Mouse (Mus musculus) adrenal gland, adult 18-20 months (tissue): Measurements from ENCODE around the gene Gcnt2. TPM values are rescaled to one million over a fixed set of nuclear protein-coding genes. Genes with fewer than 3 reads are reported as not detected.
"Not testable (repeated sequence)": the region's sequence is repeated elsewhere in the genome, so short reads cannot be mapped to it uniquely, and the experiment has no call there.

Experiments used
- DNase-seq, 2 experiments: peaks; one replicate each; pipeline ENCODE4 v3.0.0; 2021 to 2022; ENCODE audit warnings: low spot score in 2 of 2
- total RNA-seq, 2 experiments: library from RNA; stranded (reverse); gene quantifications; 1 replicate in 1 of 2; 2 replicates in 1 of 2; pipeline ENCODE4 v1.2.3; 2021

The Gcnt2 gene
- total RNA-seq, 2 experiments from 2014 or later, result 5.8 to 9.1 TPM

DNA sequence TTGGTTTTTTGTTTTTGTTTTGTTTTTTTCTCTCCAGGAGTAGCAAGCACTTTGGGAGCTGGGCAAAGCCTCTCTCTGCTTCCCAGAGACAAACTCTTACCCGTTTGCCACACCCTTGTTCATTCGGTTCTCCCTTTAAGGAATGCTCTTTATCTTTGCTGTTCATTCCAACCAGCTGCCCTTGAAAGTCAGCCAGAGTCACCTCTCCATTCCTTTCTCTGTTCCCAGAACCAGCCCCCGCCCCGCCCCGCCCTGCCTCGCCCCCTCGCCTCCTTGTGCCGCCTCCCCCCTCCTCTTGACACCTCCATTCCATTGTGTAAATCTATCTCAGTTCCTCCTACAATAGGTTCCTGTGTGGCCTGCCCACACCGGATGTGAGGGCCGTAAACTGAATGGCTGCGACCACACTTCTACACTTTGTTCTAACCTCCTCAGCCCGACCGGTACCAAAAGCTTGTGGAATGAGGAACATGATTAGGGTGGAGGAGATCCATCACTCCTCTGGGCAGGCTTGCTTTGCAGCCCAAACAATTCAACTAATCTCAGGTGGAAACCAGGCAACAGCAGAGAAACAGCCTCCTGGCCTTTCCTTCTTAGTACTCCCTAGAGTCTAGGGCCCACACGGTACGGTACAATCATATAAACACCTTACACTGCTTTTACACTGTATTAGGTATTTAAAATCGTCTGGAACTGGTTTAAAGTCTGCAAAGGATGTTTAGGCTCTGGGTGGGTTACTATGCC lies 9.5 kb downstream of the Gcnt2 start:
- DNase-seq, result no peak

GRCm38 (mm10) chr13:40874021-40874420 lies 14.5 kb downstream of the Gcnt2 start:
- DNase-seq, result no peak

GRCm38 (mm10) chr13:40875415-40875814 lies 15.9 kb downstream of the Gcnt2 start:
- DNase-seq, result no peak

- no peak for DNase-seq
Observed at GRCm38 (mm10) chr13:40877589-40877988, 18.0 kb downstream of the Gcnt2 start.

- DNase-seq, result no peak
Observed at GRCm38 (mm10) chr13:40880557-40880956, 21.0 kb downstream of the Gcnt2 start.

GRCm38 (mm10) chr13:40882606-40883005 lies 23.1 kb downstream of the Gcnt2 start:
- no peak for DNase-seq

DNA sequence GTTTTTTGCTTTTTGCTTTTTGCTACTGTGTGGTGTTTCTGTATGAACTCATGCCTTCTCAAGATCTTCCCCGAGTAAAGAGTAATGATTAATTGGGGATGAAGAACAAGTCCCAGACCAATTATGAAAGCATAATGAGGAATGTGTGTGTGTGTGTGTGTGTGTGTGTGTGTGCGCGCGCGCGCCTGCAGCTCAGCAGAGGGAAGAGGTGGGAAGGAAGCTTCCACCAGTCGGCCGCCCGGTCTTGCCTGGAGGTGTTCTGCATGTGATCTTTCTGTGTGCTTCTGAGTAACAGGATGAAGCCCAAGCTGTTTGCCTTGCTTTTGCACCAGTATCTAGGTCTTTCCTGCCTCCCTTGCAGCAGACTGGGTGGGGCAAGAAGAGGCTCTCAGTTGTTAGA lies 24.3 kb downstream of the Gcnt2 start:
- DNase-seq, result no peak

- DNase-seq, result no peak
Observed at GRCm38 (mm10) chr13:40884878-40885277, 25.3 kb downstream of the Gcnt2 start.

DNA sequence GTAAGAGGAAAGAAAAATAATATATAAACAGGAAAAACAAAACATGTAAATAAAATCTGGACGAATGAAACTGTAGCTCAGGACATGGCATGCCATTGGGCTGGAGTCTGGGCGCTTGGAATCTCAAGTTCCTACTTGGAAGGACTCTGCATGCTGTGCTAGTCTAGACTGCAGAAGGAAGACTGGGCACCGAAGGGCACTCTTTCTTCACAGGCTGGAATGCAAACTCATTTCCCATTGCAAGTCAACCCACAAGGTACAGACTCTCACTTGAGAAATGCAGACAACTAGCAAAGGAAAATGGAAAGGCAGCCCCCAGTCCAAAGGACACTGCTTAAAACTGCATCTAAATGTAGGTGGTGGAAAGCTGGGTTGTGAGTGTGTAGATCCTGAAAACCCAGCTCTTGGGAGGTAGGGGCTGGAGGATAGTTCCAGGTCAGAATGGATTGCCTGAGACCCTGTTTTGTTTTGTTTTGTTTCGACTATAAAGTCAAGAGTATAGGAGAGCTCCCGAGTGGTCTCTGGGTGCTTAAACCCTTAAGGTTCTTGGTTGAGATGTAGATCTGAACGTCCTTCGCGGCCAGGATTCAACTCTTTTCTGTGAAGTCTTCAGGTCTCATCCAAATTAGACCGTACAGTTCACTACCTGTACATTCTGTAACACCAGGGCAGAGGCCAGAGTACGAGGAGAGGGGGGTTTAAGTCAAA lies 26.5 kb downstream of the Gcnt2 start:
- no peak for DNase-seq

DNA sequence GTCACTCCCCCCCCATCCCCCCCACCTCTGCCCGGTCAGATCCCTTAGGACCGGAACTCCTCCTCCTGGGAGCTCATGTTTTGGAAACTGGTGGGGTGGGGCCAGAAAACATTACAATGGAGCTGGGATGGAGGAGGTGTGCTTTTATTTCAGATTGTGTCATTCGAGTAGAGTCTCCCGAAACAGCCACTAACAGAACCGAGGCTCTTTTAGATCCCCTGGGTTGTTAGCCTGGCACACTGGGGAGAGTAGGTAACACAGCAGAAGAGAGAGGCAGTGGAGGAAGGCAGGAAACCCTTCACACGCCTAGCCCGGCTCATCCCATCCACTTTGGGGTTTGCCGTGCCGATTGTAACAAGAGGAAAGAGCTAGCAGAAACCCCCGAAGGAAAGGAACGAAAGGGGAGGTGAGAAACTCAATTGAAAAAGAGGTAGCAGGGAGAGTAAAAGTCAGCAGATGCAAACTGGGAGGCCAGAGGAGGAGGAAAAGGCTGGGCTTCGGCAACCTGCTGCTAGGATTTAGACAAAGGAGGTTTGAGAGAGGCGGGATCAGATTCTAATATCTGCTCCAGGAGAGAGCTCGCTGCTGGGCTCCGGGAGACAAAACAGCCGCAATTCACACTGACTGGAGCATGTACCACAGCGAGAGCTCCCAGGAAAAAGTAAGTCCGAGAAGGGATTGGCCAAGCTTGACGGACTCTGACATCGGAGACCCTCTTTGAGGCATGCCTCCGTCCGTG lies 27.3 kb downstream of the Gcnt2 start:
- DNase-seq, result no peak

DNA sequence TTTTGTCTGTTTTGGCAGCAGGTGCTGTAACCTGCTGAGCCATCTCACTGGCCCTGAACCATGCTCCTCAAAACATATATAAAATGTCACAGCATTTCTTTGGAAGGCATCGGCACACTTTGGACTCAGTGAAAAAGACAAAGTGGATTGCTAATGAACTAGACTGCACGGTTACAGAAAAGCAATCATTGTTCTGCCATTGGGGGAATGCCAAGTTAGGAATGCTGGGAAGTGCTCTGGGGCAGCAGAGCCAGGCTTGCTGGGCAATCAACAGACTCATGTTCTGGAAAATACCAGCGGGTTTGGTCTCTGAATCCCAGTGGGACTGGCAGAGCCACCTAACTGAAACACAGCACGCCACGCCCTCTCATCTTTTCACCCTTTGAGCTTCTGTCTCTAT lies 31.0 kb downstream of the Gcnt2 start:
- DNase-seq, result no peak

GRCm38 (mm10) chr13:40891369-40891768 lies 31.8 kb downstream of the Gcnt2 start:
- DNase-seq, result not testable (repeated sequence)

GRCm38 (mm10) chr13:40892043-40892442 lies 32.5 kb downstream of the Gcnt2 start:
- DNase-seq, result no peak

DNA sequence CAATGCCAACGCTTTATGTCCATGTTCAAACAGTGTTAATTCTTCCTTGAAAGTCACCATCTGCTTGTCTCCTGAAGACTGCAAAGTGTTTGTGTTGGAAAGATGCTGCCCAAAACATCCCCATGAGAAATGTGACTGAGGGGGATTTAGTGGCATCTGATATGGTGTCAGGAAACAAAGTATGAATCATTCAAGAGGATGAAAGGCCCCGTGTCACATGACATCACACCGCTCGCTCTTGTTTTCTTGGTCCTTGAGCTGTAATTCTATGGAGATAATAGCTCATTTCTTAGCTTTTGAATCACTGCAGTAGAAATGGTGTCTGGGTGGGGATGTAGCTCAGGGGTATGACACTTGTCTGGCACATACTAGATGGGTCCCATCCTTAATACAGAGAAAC lies 33.0 kb downstream of the Gcnt2 start:
- DNase-seq, result no peak

DNA sequence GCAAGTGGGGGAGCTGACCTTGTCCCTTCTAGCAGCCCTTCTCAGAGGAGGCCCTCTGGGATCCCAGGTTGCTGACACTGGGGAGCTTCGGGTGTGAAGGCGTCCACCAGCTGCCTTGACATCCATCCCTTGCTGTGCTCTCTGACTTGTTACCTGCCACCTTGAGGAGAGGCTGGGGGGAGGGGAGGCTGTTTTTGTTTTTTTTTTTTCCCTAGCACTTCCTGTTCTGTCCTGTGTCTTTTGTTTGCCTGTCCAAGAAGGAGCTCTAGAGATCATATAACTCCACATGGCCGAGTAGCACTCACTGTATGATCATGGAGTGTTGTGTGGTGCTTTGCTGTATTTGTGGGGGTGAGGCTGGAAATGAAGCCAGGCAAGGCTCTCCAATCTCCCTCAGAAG lies 34.0 kb downstream of the Gcnt2 start:
- DNase-seq, result no peak

- not testable (repeated sequence) for DNase-seq
Observed at GRCm38 (mm10) chr13:40898049-40898690, 38.6 kb downstream of the Gcnt2 start.

- no peak for DNase-seq
Observed at GRCm38 (mm10) chr13:40898698-40899097, 39.1 kb downstream of the Gcnt2 start.

- DNase-seq, result no peak
Observed at GRCm38 (mm10) chr13:40899349-40899993, 39.9 kb downstream of the Gcnt2 start.

DNA sequence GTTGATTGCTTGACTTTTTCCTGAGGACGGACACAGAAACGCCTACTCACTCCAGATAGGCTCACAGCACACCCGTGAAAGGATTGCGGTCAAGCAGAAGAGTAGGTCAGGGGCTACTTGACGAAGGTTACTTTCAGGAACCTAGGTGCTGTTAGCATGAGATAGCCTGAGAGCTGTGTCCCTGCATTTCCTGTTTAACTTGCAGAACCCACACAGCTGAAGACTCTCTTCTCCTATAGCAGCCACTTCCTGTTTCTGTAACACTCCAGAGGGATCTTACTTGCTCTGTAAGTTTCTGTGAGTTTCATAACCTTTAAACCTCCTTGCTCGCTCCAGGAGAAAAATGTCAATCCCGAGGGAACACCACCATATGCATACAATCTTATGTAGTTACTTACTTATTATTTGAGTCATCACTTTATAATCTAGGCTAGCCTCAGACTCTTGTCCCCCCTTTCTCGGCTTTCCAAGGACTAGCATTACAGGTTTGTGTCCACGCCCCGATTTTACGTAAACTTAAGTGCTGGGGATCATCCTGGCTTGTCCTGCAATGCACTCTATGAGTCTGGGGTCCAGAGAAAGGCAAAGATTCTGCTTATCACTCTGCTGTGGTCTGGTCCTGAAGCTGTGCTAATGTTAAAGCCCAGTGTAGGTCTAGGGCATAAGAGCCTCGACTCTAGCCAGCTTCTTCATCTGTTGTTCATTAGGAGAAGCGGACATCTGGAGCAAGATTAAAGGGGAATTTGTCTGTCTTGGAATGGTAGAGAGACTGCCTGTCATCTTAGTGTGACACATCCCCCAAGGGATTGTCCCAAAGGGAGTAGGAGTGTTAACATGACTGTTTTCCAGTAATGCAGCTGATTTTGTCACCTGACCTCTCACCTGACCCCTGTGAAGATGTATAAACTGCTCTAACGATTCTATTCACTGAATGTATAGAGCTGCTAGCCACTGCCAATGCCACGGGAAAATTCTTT lies 40.7 kb downstream of the Gcnt2 start:
- no peak for DNase-seq

DNA sequence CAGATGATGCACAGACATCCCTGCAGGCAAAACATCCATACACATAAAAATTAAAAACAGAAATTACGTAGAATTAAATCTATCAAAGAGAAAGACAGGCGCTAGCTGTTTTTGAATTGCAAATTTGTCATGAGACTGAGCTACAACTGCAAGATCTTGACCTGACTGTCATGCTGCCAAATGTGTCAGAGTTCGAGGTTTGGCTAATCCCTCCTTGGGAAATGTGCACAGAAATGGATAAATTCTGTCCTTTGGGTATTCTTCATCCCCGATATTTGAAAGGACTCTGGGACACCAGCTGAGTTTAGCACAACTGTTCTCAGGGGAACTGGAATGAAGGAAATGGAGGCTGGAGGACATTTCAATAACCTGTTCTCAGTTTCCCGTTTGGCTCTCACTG lies 41.7 kb downstream of the Gcnt2 start:
- no peak for DNase-seq
